Mouse (Mus musculus) ES-Bruce4 (cell line): ENCODE measurements at regions not wholly inside any gene's neighbourhood (a gene's known extent, or its start where the extent isn't known, plus 50 kb on each side); places are given as distances from the start of the nearest gene placed in this dataset.

Experiments
- CTCF ChIP-seq: IDR thresholded peaks from one replicate; pipeline ENCODE4 v1.8.1; 2011; ENCODE audit warnings: low read depth, low read length
- POLR2A ChIP-seq: IDR thresholded peaks from one replicate; pipeline ENCODE4 v1.8.1; 2011; ENCODE audit warnings: low read length; ENCODE audit not compliant: insufficient read depth

GRCm38 (mm10) chr1:39116319-39116718 lies 77.2 kb upstream of the Npas2 start:
- no peak for TF ChIP-seq CTCF
- no peak for TF ChIP-seq POLR2A
